Mouse (Mus musculus) heart, embryonic 14.5 days (tissue): ENCODE measurements at regions not wholly inside any gene's neighbourhood (a gene's known extent, or its start where the extent isn't known, plus 50 kb on each side); places are given as distances from the start of the nearest gene placed in this dataset.

Experiments used
- ATAC-seq: fragments of 200-750 bp; cut with Nextera tagmentation; 2 replicates; pipeline ENCODE4 v1.8.0; 2017; ENCODE audit warnings: low read depth, moderate TSS enrichment; ENCODE audit not compliant: insufficient number of reproducible peaks, insufficient read depth, low FRiP score
- H3K27ac ChIP-seq, 2 experiments: fragments of 200-500 bp in 1 of 2; fragments of 300-500 bp in 1 of 2; sonication (generic) in 1 of 2; replicated peaks in 1 of 2; 2 replicates each; pipeline ENCODE4 v1.5.1; 2012 to 2014; ENCODE audit warnings: low read depth in 2 of 2, low read length in 2 of 2, control low read depth in 1 of 2, mild to moderate bottlenecking in 1 of 2, mixed read lengths in 1 of 2; ENCODE audit not compliant: control insufficient read depth in 1 of 2, insufficient read depth in 1 of 2
- H3K27me3 ChIP-seq: fragments of 300-500 bp; sonication (generic); 2 replicates; pipeline ENCODE4 v1.6.1; 2014; ENCODE audit warnings: mild to moderate bottlenecking, low read length, control low read depth; ENCODE audit not compliant: control insufficient read depth, insufficient read depth
- H3K36me3 ChIP-seq: fragments of 300-500 bp; sonication (generic); 2 replicates; pipeline ENCODE4 v1.6.1; 2014; ENCODE audit warnings: mild to moderate bottlenecking, control low read depth, low read length, mixed read lengths; ENCODE audit not compliant: control insufficient read depth, insufficient read depth
- H3K4me1 ChIP-seq, 2 experiments: fragments of 200-500 bp in 1 of 2; fragments of 300-500 bp in 1 of 2; sonication (generic) in 1 of 2; 2 replicates each; pipeline ENCODE4 v1.6.1; 2012 to 2014; ENCODE audit warnings: low read length in 2 of 2, control low read depth in 1 of 2, mixed read lengths in 1 of 2; ENCODE audit not compliant: control insufficient read depth in 2 of 2, insufficient read depth in 2 of 2
- H3K4me2 ChIP-seq: fragments of 300-500 bp; sonication (generic); 2 replicates; pipeline ENCODE4 v1.6.1; 2014; ENCODE audit warnings: mild to moderate bottlenecking, low read length
- H3K4me3 ChIP-seq, 2 experiments: fragments of 200-500 bp in 1 of 2; fragments of 300-500 bp in 1 of 2; sonication (generic) in 1 of 2; 2 replicates each; pipeline ENCODE4 v1.5.1; 2012 to 2014; ENCODE audit warnings: low read length in 2 of 2, mild to moderate bottlenecking in 2 of 2, control low read depth in 1 of 2, low read depth in 1 of 2, moderate library complexity in 1 of 2; ENCODE audit not compliant: control insufficient read depth in 1 of 2, insufficient read depth in 1 of 2
- H3K9ac ChIP-seq: fragments of 300-500 bp; sonication (generic); 2 replicates; pipeline ENCODE4 v1.6.1; 2014; ENCODE audit warnings: mild to moderate bottlenecking, low read length
- H3K9me3 ChIP-seq: fragments of 300-500 bp; sonication (generic); 2 replicates; pipeline ENCODE4 v1.6.1; 2016; ENCODE audit warnings: low read length, control low read depth; ENCODE audit not compliant: control insufficient read depth
- WGBS: fragments of 180-500 bp; shearing (Covaris S2); extraction: QIAGEN DNeasy Blood & Tissue Kit; methylation state at CpG from one replicate; pipeline ENCODE4 v1.1.7; 2014; 5-methylcytosine and 5-hydroxymethylcytosine counted together

GRCm38 (mm10) chr14:86339007-86339406 is 802.0 kb downstream of the Diaph3 start:
- ATAC-seq = no peak
- 63% methylated on average over 6 of the region's 6 CpGs for WGBS
- Histone ChIP-seq H3K4me2 (no peak overlapping the region), H3K9me3 (no peaks in the 10 kb centered on the region), H3K4me3 (no peak overlapping the region), H3K9ac (no peak overlapping the region), H3K36me3 (no peaks in the 10 kb centered on the region), H3K27ac (no peak overlapping the region), H3K4me1 (no peaks in the 10 kb centered on the region), H3K27me3 (no peaks in the 10 kb centered on the region)

- no peak for ATAC-seq
- Histone ChIP-seq H3K4me2 (no peak overlapping the region), H3K9me3 (no peaks in the 10 kb centered on the region), H3K36me3 (no peaks in the 10 kb centered on the region), H3K4me3 (no peak overlapping the region), H3K4me1 (no peaks in the 10 kb centered on the region), H3K27me3 (no peaks in the 10 kb centered on the region), H3K27ac (no peak overlapping the region), H3K9ac (no peak overlapping the region)
- 80% methylated on average over 5 of the region's 5 CpGs for WGBS
Measured at GRCm38 (mm10) chr14:86337052-86337451, 804.0 kb downstream of the Diaph3 start.

- H3K36me3 ChIP-seq = no peaks in the 10 kb centered on the region
- no peak overlapping the region for H3K4me3 ChIP-seq
- H3K27ac ChIP-seq = no peak overlapping the region
Measured at GRCm38 (mm10) chr14:86335284-86335683, 805.8 kb downstream of the Diaph3 start.

GRCm38 (mm10) chr14:86329176-86329575 is 811.9 kb downstream of the Diaph3 start:
- Histone ChIP-seq H3K9me3 (no peaks in the 10 kb centered on the region), H3K36me3 (no peaks in the 10 kb centered on the region), H3K27me3 (no peaks in the 10 kb centered on the region), H3K4me3 (peak overlapping the region in 1 of 2 experiments; percentile 1; a peak in 1 of 4 replicates), H3K4me1 (peaks cover 2 to 4% of the 10 kb centered on the region in 2 experiments; a peak in 2 of 4 replicates), H3K27ac (no peak overlapping the region), H3K9ac (no peak overlapping the region), H3K4me2 (peak overlapping the region; percentile 42)
- WGBS = 33% methylated on average over 3 of the region's 3 CpGs
- no peak for ATAC-seq

More at GRCm38 (mm10) chr14:86335284-86335683, 805.8 kb downstream of the Diaph3 start:
- no peak for ATAC-seq
- no peak overlapping the region for H3K4me2 ChIP-seq
- 30% methylated on average over 2 of the region's 2 CpGs for WGBS
- H3K4me1 ChIP-seq = no peaks in the 10 kb centered on the region
- H3K27me3 ChIP-seq = no peaks in the 10 kb centered on the region
- H3K9me3 ChIP-seq = no peaks in the 10 kb centered on the region
- no peak overlapping the region for H3K9ac ChIP-seq

GRCm38 (mm10) chr14:86327646-86328045 is 813.4 kb downstream of the Diaph3 start:
- H3K36me3 ChIP-seq = no peaks in the 10 kb centered on the region
- no peak for ATAC-seq
- no peak overlapping the region for H3K4me3 ChIP-seq
- no peaks in the 10 kb centered on the region for H3K27me3 ChIP-seq
- H3K4me1 ChIP-seq = peaks cover 2 to 4% of the 10 kb centered on the region in 2 experiments; a peak in 2 of 4 replicates
- WGBS = 70% methylated on average over 9 of the region's 9 CpGs
- no peak overlapping the region for H3K9ac ChIP-seq
- H3K27ac ChIP-seq = no peak overlapping the region
- H3K9me3 ChIP-seq = no peaks in the 10 kb centered on the region
- H3K4me2 ChIP-seq = no peak overlapping the region

GRCm38 (mm10) chr14:86322365-86322764 is 818.7 kb downstream of the Diaph3 start:
- Histone ChIP-seq H3K9me3 (no peaks in the 10 kb centered on the region), H3K27me3 (no peaks in the 10 kb centered on the region), H3K4me1 (peaks cover 0 to under 1% of the 10 kb centered on the region in 2 experiments; a peak in 1 of 4 replicates), H3K9ac (no peak overlapping the region), H3K4me3 (no peak overlapping the region), H3K4me2 (0 out of 2 replicates have a peak overlapping the region, but pooled peaks have one; percentile 4), H3K27ac (peak overlapping the region in 1 of 2 experiments; percentile 25; a peak in 1 of 4 replicates), H3K36me3 (no peaks in the 10 kb centered on the region)
- whole genome bisulfite sequencing = 23% methylated on average over 7 of the region's 7 CpGs
- no peak; the same call in 1 of the 2 replicates for ATAC-seq

- Histone ChIP-seq H3K9ac (no peak overlapping the region), H3K27me3 (no peaks in the 10 kb centered on the region), H3K4me1 (no peaks in the 10 kb centered on the region), H3K27ac (no peak overlapping the region), H3K4me2 (no peak overlapping the region), H3K9me3 (no peaks in the 10 kb centered on the region), H3K36me3 (no peaks in the 10 kb centered on the region), H3K4me3 (no peak overlapping the region)
- no peak for ATAC-seq
- 77% methylated on average over 6 of the region's 6 CpGs for WGBS
Measured at GRCm38 (mm10) chr14:86315974-86316373, 825.1 kb downstream of the Diaph3 start.

GRCm38 (mm10) chr14:86308949-86309543 is 832.0 kb downstream of the Diaph3 start:
- Histone ChIP-seq H3K27ac (peak overlapping the region in 1 of 2 experiments; percentile 41; a peak in 2 of 4 replicates), H3K27me3 (no peaks in the 10 kb centered on the region), H3K36me3 (no peaks in the 10 kb centered on the region), H3K9ac (no peak overlapping the region), H3K4me2 (no peak overlapping the region), H3K9me3 (no peaks in the 10 kb centered on the region), H3K4me3 (no peak overlapping the region), H3K4me1 (peaks cover 0 to 2% of the 10 kb centered on the region in 2 experiments; a peak in 1 of 4 replicates)
- 0 out of 2 replicates have a peak, but pooled peaks have one; percentile 21 for ATAC-seq
- WGBS = 50% methylated on average over 7 of the region's 7 CpGs
